Mouse (Mus musculus): Measurements from ENCODE around the gene Bcl2. TPM values are rescaled to one million over a fixed set of nuclear protein-coding genes. Genes with fewer than 3 reads are reported as not detected.
"Not testable (repeated sequence)": the region's sequence is repeated elsewhere in the genome, so short reads cannot be mapped to it uniquely, and the experiment has no call there.

Bcl2 gene
- total RNA-seq (2021), result 1 to 10 TPM; 5.5 to 6.1 TPM
- long read RNA-seq, experiment 1, full-length matches to known transcripts, result 2 of 4 reads
- long read RNA-seq, experiment 1, partial matches to known transcripts, result 0 of 4 reads
- long read RNA-seq, experiment 1, other reads (novel, unspliced or antisense), result 2 of 4 reads
- long read RNA-seq, experiment 2, full-length matches to known transcripts, result 3 of 4 reads
- long read RNA-seq, experiment 2, partial matches to known transcripts, result 0 of 4 reads
- long read RNA-seq, experiment 2, other reads (novel, unspliced or antisense), result 1 of 4 reads

DNA sequence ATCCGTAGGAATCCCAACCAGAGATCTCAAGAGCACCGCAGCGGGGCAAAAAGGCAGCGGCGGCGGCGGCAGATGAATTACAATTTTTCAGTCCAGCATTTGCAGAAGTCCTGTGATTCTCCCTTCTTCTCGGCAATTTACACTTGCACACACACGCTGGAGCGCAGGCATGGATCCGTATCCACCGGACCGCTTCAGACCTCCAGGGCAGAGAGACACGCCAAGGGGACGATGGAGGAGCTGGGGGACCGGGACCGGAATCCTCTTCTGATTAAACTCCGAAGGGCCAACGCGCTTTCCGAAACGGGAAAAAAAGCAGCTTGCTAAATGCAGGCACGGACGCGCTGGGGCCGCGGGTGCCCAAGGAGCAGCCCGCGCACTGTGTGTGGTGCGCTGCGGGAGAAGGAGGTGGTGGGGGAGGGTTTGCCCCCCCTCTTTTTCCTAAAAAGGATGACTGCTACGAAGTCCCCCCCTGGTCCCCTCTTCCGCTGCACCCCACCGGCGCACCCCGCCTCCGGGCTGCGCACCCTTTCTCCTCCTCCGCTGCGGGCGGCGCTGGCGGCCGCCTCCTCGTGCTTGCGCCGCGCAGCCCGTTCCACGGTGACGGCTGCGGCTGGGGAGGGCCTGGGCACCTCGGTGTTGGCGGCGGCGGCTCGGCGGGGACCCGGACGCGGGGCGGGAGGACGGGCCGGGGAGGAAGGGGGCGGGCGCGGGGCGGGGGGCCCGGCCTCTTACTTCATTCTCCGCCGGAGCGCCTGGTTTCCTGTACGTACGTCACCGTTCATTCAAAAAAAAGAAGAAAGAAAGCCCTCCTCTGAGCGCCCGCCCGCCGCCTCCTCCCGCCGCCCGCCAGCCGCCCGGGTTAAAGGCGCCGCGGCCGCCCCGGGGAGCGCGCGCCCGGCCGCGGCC lies at the start of gene Bcl2:
Gene Bcl2, minus strand, starts transcription at position 654 of the 909 bp plus-strand sequence.
- peak; percentile 80 to 89 for DNase-seq

- DNase-seq, result no peak
Observed at GRCm38 (mm10) chr1:106760750-106761149, 46.7 kb upstream of the Bcl2 start.

- peak; percentile 96 to 99 for DNase-seq
Observed at GRCm38 (mm10) chr1:106759572-106760435, 45.7 kb upstream of the Bcl2 start, which contains the start of gene Kdsr. Kdsr (minus strand) TSS chr1:106759727.

- DNase-seq, result peak; percentile 35 to 50
Observed at GRCm38 (mm10) chr1:106758734-106759571, 44.9 kb upstream of the Bcl2 start.

DNA sequence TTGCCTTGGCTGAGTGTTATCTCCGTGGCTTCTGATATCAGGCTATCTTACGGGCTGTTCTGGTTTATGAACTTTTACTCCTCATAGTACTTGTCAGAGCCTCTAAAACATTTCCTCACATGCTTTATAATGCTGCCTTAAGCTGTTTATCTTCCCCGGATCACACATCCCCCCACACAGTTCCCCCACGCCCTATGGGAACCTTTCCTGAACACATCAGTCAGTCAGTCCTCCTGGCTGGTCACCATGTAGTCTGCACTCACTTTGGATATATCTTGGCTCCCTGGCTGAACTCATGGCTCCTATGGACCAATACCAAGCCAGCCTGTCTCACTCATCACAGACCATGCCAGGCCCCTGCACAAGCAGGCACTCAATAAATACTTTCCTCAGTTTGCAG lies 42.6 kb upstream of the Bcl2 start:
- DNase-seq, result peak in 1 of 2 experiments; percentile 31

- DNase-seq, result peak in 1 of 2 experiments; percentile 36
Observed at GRCm38 (mm10) chr1:106752013-106752412, 37.9 kb upstream of the Bcl2 start.

DNA sequence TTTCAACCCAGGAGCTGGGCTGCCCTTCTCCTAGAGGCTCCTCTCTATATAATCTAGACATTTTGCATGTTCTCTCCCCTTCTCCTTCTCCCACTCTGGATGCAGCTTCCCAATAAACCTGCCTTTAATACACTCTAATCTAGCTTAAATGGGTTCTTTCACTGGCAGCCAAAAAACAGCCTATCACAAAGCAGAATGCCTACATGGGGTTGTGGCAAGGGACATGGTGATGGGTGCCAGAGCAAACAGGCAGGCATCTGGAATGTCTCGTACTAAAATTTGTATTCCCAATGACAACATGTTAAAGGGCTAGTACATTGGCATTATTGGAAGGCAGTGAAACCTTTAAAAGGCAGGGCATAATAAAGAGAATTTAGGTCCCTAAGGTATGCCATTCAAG lies 36.6 kb upstream of the Bcl2 start:
- peak in 1 of 2 experiments; percentile 11 for DNase-seq

- DNase-seq, result no peak
Observed at GRCm38 (mm10) chr1:106748555-106749315, 34.7 kb upstream of the Bcl2 start.

DNA sequence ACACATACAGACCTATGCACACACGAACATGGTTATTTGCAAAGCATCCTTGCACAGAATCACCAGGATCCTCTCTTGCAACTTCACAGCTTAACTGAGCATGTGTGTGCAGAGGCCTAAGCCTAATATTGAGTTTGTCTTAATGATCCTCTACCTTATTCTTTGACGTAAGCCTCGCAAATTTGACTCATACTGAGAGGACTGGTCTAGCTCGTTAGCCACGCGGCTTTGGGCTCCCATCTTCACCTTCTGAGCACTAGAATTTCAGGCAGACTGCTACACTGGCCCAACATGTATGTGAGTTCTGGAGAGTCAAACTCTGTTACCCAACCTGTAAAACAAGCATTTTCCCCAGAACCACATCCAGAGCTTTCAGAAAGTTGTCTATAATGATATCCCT lies 28.9 kb upstream of the Bcl2 start:
- DNase-seq, result no peak

- no peak for DNase-seq
Observed at GRCm38 (mm10) chr1:106740735-106741134, 26.7 kb upstream of the Bcl2 start.

DNA sequence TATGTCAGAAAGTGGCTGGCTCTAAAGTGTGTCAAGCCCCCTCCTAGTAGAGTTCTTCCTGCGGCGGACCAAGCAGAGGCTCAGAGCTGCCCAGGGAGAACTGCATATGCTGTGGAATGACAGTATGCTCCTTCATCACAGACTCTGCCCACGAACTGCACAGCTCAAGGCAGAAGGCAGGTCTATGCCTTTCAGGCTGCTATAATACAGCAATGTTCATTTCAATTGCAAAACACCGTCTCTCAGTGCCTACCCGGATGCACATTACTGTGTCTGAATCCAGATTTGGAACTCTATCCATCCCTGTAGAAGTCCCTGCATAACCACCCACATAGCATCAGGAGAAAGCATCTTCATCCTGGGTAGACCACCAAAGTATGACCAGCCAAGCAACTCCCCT lies 25.7 kb upstream of the Bcl2 start:
- no peak for DNase-seq

- no peak for DNase-seq
Observed at GRCm38 (mm10) chr1:106738092-106738491, 24.0 kb upstream of the Bcl2 start.

- no peak for DNase-seq
Observed at GRCm38 (mm10) chr1:106736211-106736610, 22.1 kb upstream of the Bcl2 start.

DNA sequence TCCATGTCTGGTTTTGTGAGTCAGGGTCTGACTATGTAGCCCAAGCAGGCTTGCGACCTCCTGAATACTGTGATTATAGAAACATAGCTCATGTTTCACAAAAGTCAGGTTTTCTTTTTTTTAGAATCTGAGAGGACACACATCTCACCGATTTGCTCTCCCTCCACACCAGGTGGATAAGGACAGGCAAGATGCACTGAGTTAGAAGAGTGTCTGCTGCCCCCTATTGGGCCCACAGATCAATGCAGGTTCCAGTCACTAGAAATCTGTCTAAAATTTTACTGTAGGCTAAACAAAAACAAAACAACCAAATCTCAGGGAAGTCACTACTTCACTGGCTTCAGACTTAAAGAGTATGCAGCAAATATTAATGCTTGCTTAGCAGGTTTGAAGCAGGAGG lies 21.5 kb upstream of the Bcl2 start:
- DNase-seq, result peak in 1 of 2 experiments; percentile 56

DNA sequence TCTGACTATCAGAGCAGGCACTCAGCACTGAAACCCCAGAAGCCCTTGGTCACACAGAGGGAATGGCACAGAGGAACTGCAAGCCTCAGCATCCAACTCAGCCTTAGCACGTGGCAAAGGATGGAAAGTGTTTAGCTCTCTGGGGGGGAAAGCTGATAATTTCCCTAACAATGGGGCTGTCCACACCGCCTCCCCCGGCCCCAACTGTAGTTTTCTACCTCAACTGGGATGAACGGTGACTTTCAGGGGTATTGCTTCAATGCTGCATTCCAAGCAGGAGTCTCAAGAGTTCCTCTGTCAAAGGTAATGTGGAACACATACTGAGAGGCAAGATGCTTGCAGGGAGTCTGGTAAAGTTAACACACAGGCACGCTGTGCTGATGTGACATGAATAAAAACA lies 8.0 kb upstream of the Bcl2 start:
- no peak for DNase-seq

GRCm38 (mm10) chr1:106717736-106718135 lies 3.7 kb upstream of the Bcl2 start:
- not testable (repeated sequence) for DNase-seq

- peak; percentile 74 to 91 for DNase-seq
Observed at GRCm38 (mm10) chr1:106717071-106717601, 3.1 kb upstream of the Bcl2 start.

DNA sequence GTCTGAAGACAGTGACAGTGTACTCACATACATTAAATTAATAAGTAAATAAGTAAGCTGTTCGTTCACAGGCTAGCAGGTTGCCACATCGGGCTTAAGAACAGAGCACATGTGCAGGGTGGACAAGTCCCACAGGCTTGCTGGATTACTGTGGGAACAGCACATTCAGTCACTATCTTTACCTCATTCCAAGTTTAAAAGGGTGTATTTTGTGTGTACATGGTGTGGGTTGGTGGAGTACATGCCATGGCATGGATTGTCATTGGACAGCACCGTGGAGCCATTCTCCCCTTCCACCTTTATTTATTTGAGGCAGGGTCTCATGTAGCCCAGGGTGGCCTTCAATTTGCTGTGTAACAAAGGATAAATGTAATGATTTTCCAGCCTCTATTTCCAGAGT lies 2.1 kb upstream of the Bcl2 start:
- no peak for DNase-seq

- DNase-seq, result no peak
Observed at GRCm38 (mm10) chr1:106715111-106716083, 1.3 kb upstream of the Bcl2 start.
